Mouse (Mus musculus): ENCODE measurements around the gene Rbfox1.

- TF ChIP-seq CTCF (IDR thresholded peaks at IDR 0.05; ENCODE audit: low read depth, low read length) (no peak), POLR2A (IDR thresholded peaks at IDR 0.05; ENCODE audit: borderline replicate concordance, low read depth, low read length) (no peak)
These were observed 966.2 kb downstream of the Rbfox1 start for GRCm38 (mm10) chr16:6851393-6851792.

Measured in bone marrow macrophage, adult 2 months (primary cell).